ENCODE assay signal across 9 mouse cellular contexts in the genomic region with DNA sequence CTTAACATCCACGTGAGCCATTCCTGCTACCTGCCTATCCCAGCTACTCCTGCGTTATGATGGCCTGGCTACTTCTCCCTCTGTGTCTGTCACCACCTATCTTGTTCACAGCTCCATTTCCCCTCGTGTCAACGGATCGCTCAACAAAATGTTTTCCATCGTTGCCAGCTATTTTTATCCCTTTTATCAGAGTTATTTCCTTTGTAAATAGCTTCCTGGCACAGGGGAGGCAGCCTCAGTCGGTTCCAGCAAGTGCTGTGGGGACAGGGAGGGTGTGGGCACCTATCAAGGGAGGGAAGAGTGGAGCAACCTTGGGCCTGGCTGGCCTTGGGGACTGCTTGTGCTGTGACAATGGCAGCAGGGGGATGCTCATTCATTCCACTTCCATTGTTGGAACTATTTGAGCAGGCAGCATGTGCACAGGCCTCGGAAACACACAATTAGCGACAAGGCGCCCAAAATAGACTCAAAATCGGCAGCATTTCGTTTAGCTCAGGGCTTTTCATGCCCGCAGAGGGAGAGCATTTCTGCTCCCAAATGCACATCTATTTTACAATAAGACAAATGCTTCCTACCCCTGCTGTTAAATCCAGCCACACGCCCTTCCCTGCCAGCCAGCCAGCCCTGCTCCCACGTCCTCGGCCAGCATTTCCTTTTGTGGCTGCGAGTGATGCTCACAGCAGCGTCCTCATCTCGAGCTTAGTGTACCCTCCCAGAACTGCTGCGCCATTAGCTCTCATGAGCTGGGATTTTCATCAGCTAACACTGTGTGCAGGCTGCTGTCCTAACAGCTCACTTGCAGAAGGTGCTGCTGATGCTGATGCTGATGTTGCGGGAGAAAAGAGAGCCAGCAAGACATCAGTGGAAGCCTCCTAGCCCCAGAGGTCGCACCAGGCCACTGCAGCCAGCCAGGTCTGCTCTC.
A peak's percentile ranks its signal among the peaks of the same experiment; 100 is the strongest.
DNase-seq lines count a peak whose midpoint lies in the region; ATAC-seq lines count a peak whose summit lies in the region.
"Had no signal": no experiment of that assay in that cellular context is flagged by ENCODE, and none has a peak within 500 bp of the region (broad histone marks: within the 10 kb centered on the region; RNA-seq: fewer than 3 reads in every experiment).

No protein-coding gene starts in this region.

- H3K4me3 ChIP-seq in forebrain, embryonic 14.5 days (ENCODE audit: low read depth, low read length) = no peak overlapping the region
- H3K4me3 ChIP-seq in hindbrain, embryonic 10.5 days = no peak overlapping the region
- H3K4me3 ChIP-seq in midbrain, embryonic 15.5 days = no peak overlapping the region
- H3K4me3 ChIP-seq: liver, embryonic 15.5 days had no signal

- H3K27me3 ChIP-seq in forebrain, embryonic 14.5 days (replicated peaks; ENCODE audit: control insufficient read depth, insufficient read depth, low read length) = no peaks in the 10 kb centered on the region
- H3K27me3 ChIP-seq in hindbrain, embryonic 10.5 days (ENCODE audit: insufficient read depth, poor library complexity, severe bottlenecking) = no peaks in the 10 kb centered on the region
- no peaks in the 10 kb centered on the region for H3K27me3 ChIP-seq in midbrain, embryonic 15.5 days (replicated peaks)
- H3K27me3 ChIP-seq: liver, embryonic 15.5 days had no signal

- 22% methylated on average over 22 of the region's 22 CpGs for WGBS in forebrain, embryonic 14.5 days
- WGBS in hindbrain, embryonic 10.5 days = 60% methylated on average over 22 of the region's 22 CpGs
- 24% methylated on average over 22 of the region's 22 CpGs for WGBS in midbrain, embryonic 15.5 days

- peak; percentile 57 for ATAC-seq in forebrain, embryonic 14.5 days
- ATAC-seq in midbrain, embryonic 15.5 days (replicated peaks) = peak; percentile 70

- peak overlapping the region; percentile 61 for H3K27ac ChIP-seq in forebrain, embryonic 14.5 days (ENCODE audit: low read depth, low read length)
- H3K27ac ChIP-seq in hindbrain, embryonic 10.5 days = peak overlapping the region; percentile 62
- H3K27ac ChIP-seq in midbrain, embryonic 15.5 days = peak overlapping the region; percentile 75
- H3K27ac ChIP-seq: liver, embryonic 15.5 days had no signal

- H3K9me3 ChIP-seq in forebrain, embryonic 14.5 days (replicated peaks; ENCODE audit: control insufficient read depth, low read length) = no peaks in the 10 kb centered on the region
- H3K9me3 ChIP-seq in hindbrain, embryonic 10.5 days = peaks cover 1% of the 10 kb centered on the region; the same call in 1 of the 2 replicates
- no peaks in the 10 kb centered on the region for H3K9me3 ChIP-seq in midbrain, embryonic 15.5 days
- H3K9me3 ChIP-seq: liver, embryonic 15.5 days had no signal

- no peak overlapping the region for H3K4me2 ChIP-seq in forebrain, embryonic 14.5 days (ENCODE audit: low read length)
- no peak overlapping the region for H3K4me2 ChIP-seq in midbrain, embryonic 15.5 days
- H3K4me2 ChIP-seq: liver, embryonic 15.5 days had no signal

- DNase-seq in adrenal gland, postnatal 10 days = peak; percentile 36
- no peak for DNase-seq in adrenal gland, adult 8-10 months
- DNase-seq in forebrain, embryonic 14.5 days (ENCODE audit: low spot score) = peak; percentile 65
- no peak for DNase-seq in hindbrain, embryonic 10.5 days (ENCODE audit: low spot score)
- DNase-seq in left cerebral cortex, adult 11 months (ENCODE audit: low spot score) = peak; percentile 60
- no peak for DNase-seq in spleen, postnatal 10 days (ENCODE audit: low spot score in 2 of 2)
- no peak for DNase-seq in MN1 (ENCODE audit: low spot score)

- peaks cover 8% of the 10 kb centered on the region for H3K4me1 ChIP-seq in forebrain, embryonic 14.5 days (ENCODE audit: control insufficient read depth, insufficient read depth, low read length)
- H3K4me1 ChIP-seq in hindbrain, embryonic 10.5 days (replicated peaks) = peaks cover 15% of the 10 kb centered on the region
- peaks cover 21% of the 10 kb centered on the region for H3K4me1 ChIP-seq in midbrain, embryonic 15.5 days
- H3K4me1 ChIP-seq: liver, embryonic 15.5 days had no signal

- H3K36me3 ChIP-seq in forebrain, embryonic 14.5 days (ENCODE audit: control insufficient read depth, insufficient read depth, low read length) = no peaks in the 10 kb centered on the region
- H3K36me3 ChIP-seq in hindbrain, embryonic 10.5 days = no peaks in the 10 kb centered on the region
- H3K36me3 ChIP-seq in midbrain, embryonic 15.5 days (replicated peaks) = no peaks in the 10 kb centered on the region
- H3K36me3 ChIP-seq: liver, embryonic 15.5 days had no signal

- peak overlapping the region; percentile 36 for H3K9ac ChIP-seq in forebrain, embryonic 14.5 days (ENCODE audit: low read length)
- H3K9ac ChIP-seq in midbrain, embryonic 15.5 days = peak overlapping the region; percentile 11; the same call in 1 of the 2 replicates
- H3K9ac ChIP-seq: liver, embryonic 15.5 days had no signal

Comparison
In these comparisons a context has a peak if more than half of its experiments do, and no peak if none do; other contexts are left out.
1. DNase-seq: peak in adrenal gland, postnatal 10 days (single experiment), forebrain, embryonic 14.5 days (single experiment) and left cerebral cortex, adult 11 months (single experiment); none in adrenal gland, adult 8-10 months (single experiment), hindbrain, embryonic 10.5 days (single experiment), spleen, postnatal 10 days (0 of 2) and MN1 (single experiment).
2. Peak in every context shown above with its lines, with median percentiles within 50 percentile points of each other: H3K27ac ChIP-seq.